Mouse (Mus musculus) embryo, embryonic 10 days (tissue): Measurements from ENCODE around the gene Filip1l.

Experiments used
- DNase-seq: peaks from one replicate; pipeline ENCODE4 v3.0.0-alpha.2; 2015; ENCODE audit warnings: low spot score

Gene Filip1l

GRCm38 (mm10) chr16:57352751-57353150 lies at the start of gene Filip1l:
Filip1l (plus strand) TSS chr16:57353093.
- DNase-seq: no peak

- peak; percentile 69 for DNase-seq
These were observed 49.2 kb upstream of the Filip1l start for GRCm38 (mm10) chr16:57303716-57304115.

GRCm38 (mm10) chr16:57305463-57305862 lies 47.4 kb upstream of the Filip1l start:
- DNase-seq: no peak

GRCm38 (mm10) chr16:57312130-57312529 lies 40.8 kb upstream of the Filip1l start:
- no peak for DNase-seq

- DNase-seq: no peak
These were observed 39.4 kb upstream of the Filip1l start for GRCm38 (mm10) chr16:57313487-57313886.

- no peak for DNase-seq
These were observed 38.7 kb upstream of the Filip1l start for GRCm38 (mm10) chr16:57314236-57314635.

GRCm38 (mm10) chr16:57315026-57315425 lies 37.9 kb upstream of the Filip1l start:
- DNase-seq: no peak

- DNase-seq: no peak
These were observed 35.8 kb upstream of the Filip1l start for GRCm38 (mm10) chr16:57317127-57317526.

GRCm38 (mm10) chr16:57317882-57318636 lies 34.8 kb upstream of the Filip1l start:
- DNase-seq: no peak

- no peak for DNase-seq
These were observed 34.2 kb upstream of the Filip1l start for GRCm38 (mm10) chr16:57318637-57319125.

GRCm38 (mm10) chr16:57319284-57320124 lies 33.4 kb upstream of the Filip1l start:
- DNase-seq: peak; percentile 50

- DNase-seq: no peak
These were observed 25.9 kb upstream of the Filip1l start for GRCm38 (mm10) chr16:57326996-57327395.

GRCm38 (mm10) chr16:57329028-57329427 lies 23.9 kb upstream of the Filip1l start:
- no peak for DNase-seq

GRCm38 (mm10) chr16:57330111-57330510 lies 22.8 kb upstream of the Filip1l start:
- DNase-seq: no peak

- DNase-seq: no peak
These were observed 20.6 kb upstream of the Filip1l start for GRCm38 (mm10) chr16:57332301-57332700.

- DNase-seq: no peak
These were observed 16.0 kb upstream of the Filip1l start for GRCm38 (mm10) chr16:57336770-57337423.

GRCm38 (mm10) chr16:57339765-57340612 lies 12.9 kb upstream of the Filip1l start:
- no peak for DNase-seq

GRCm38 (mm10) chr16:57340613-57340898 lies 12.3 kb upstream of the Filip1l start:
- DNase-seq: no peak

GRCm38 (mm10) chr16:57346258-57346657 lies 6.6 kb upstream of the Filip1l start:
- no peak for DNase-seq

- DNase-seq: no peak
These were observed 3.9 kb upstream of the Filip1l start for GRCm38 (mm10) chr16:57349039-57349438.

GRCm38 (mm10) chr16:57349689-57350088 lies 3.2 kb upstream of the Filip1l start:
- no peak for DNase-seq
